Mouse (Mus musculus) granulocyte monocyte progenitor cell, adult 5-6 weeks (primary cell): Measurements from ENCODE around the gene Col26a1. TPM values are rescaled to one million over a fixed set of nuclear protein-coding genes. Genes with fewer than 3 reads are reported as not detected.

Experiments
- ATAC-seq: replicated peaks from 2 replicates; pipeline ENCODE4 v1.8.0; 2016; ENCODE audit warnings: mild to moderate bottlenecking, moderate TSS enrichment, inconsistent platforms; ENCODE audit not compliant: poor library complexity, severe bottlenecking
- total RNA-seq, 2 experiments: library from RNA; stranded (forward) in 1 of 2; stranded (reverse) in 1 of 2; fragments of 200-712, 200-1000 nt in 1 of 2; fragments of >200 nt in 1 of 2; fragmentation: Nextera tagmentation in 1 of 2; gene quantifications; 2 replicates each; pipeline ENCODE4 v1.2.3; 2014 to 2017

The Col26a1 gene
- total RNA-seq, 2 experiments from 2014 or later = not detected

- no peak for ATAC-seq
These were observed 63.3 kb downstream of the Col26a1 start for GRCm38 (mm10) chr5:136819686-136820085.

GRCm38 (mm10) chr5:136810539-136811374, 72.3 kb downstream of the Col26a1 start:
- no peak for ATAC-seq

- no peak for ATAC-seq
These were observed 76.5 kb downstream of the Col26a1 start for GRCm38 (mm10) chr5:136806379-136807056.

GRCm38 (mm10) chr5:136805019-136805418, 78.0 kb downstream of the Col26a1 start:
- ATAC-seq = no peak

GRCm38 (mm10) chr5:136804246-136804645, 78.8 kb downstream of the Col26a1 start:
- no peak for ATAC-seq

- no peak for ATAC-seq
These were observed 80.3 kb downstream of the Col26a1 start for GRCm38 (mm10) chr5:136802732-136803131.

- ATAC-seq = no peak
These were observed 86.1 kb downstream of the Col26a1 start for GRCm38 (mm10) chr5:136796917-136797316.

- no peak for ATAC-seq
These were observed 89.2 kb downstream of the Col26a1 start for GRCm38 (mm10) chr5:136793807-136794206.

- ATAC-seq = no peak
These were observed 90.5 kb downstream of the Col26a1 start for GRCm38 (mm10) chr5:136792541-136792940.

- ATAC-seq = no peak
These were observed 91.8 kb downstream of the Col26a1 start for GRCm38 (mm10) chr5:136791204-136791603.

- ATAC-seq = peak; percentile 81
These were observed 92.3 kb downstream of the Col26a1 start for GRCm38 (mm10) chr5:136790570-136791196.

- ATAC-seq = no peak; the same call in 1 of the 2 replicates
These were observed 98.5 kb downstream of the Col26a1 start for GRCm38 (mm10) chr5:136784531-136784930.

GRCm38 (mm10) chr5:136782600-136782999, 100.4 kb downstream of the Col26a1 start:
- no peak for ATAC-seq

- peak; percentile 37 for ATAC-seq
These were observed 102.5 kb downstream of the Col26a1 start for GRCm38 (mm10) chr5:136780465-136780864.

GRCm38 (mm10) chr5:136779946-136780345, 103.1 kb downstream of the Col26a1 start:
- no peak for ATAC-seq

- ATAC-seq = no peak
These were observed 107.5 kb downstream of the Col26a1 start for GRCm38 (mm10) chr5:136775548-136775947.

GRCm38 (mm10) chr5:136773044-136774039, 109.7 kb downstream of the Col26a1 start:
- peak; percentile 37; the same call in 1 of the 2 replicates for ATAC-seq

GRCm38 (mm10) chr5:136771132-136771531, 111.9 kb downstream of the Col26a1 start:
- ATAC-seq = no peak

GRCm38 (mm10) chr5:136767304-136767703, 115.7 kb downstream of the Col26a1 start:
- no peak for ATAC-seq

GRCm38 (mm10) chr5:136764157-136764669, 118.8 kb downstream of the Col26a1 start:
- ATAC-seq = no peak
